Mouse (Mus musculus): Measurements from ENCODE around the gene Mobp. TPM values are rescaled to one million over a fixed set of nuclear protein-coding genes. Genes with fewer than 3 reads are reported as not detected.
A peak's percentile ranks its signal among the peaks of the same experiment; 100 is the strongest.

The Mobp gene
- total and polyA plus RNA-seq, 3 experiments: 0.17 TPM; not detected in 2

DNA sequence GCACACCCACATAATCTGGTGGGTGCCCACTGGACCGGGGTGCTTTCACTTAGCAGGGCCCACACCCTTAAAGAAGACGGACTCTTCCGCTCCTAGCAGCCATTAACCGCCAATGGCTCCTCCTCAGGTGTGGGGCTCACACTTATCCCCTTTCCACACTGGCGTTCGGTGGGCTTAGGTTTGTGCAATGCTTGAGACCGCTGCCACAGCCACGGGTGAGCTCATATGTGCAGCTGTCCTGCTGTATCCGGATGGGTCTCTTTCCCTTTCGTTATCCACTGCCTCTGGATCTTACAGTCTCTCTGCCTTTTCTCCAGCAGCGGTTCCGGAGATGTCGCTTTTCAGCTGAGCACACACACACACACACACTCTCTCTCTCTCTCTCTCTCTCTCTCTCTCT, 41.4 kb downstream of the Mobp start:
- Histone ChIP-seq H3K9ac (ENCODE audit: insufficient read depth, low read depth) (0 out of 2 replicates have a peak overlapping the region, but pooled peaks have one; percentile 13), H3K27me3 (replicated peaks) (peaks cover 24% of the 10 kb centered on the region), H3K4me1 (ENCODE audit: control insufficient read depth in 1 of 2, insufficient read depth in 2 of 2) (peaks cover 0 to 7% of the 10 kb centered on the region in 2 experiments; a peak in 2 of 4 replicates), H3K79me2 (replicated peaks; ENCODE audit: control insufficient read depth, extremely low read depth, insufficient read depth, poor library complexity, severe bottlenecking) (no peaks in the 10 kb centered on the region), H3K9me3 (replicated peaks; ENCODE audit: low read length) (no peaks in the 10 kb centered on the region), H3K4me3 (replicated peaks in 1 of 3; ENCODE audit: low read depth in 2 of 3, low read length in 2 of 3, poor library complexity in 1 of 3) (peak overlapping the region in 2 of 3 experiments; percentile 30 to 39), H3K36me3 (replicated peaks in 1 of 2; ENCODE audit: control insufficient read depth in 1 of 2, insufficient read depth in 1 of 2, low read length in 1 of 2) (no peaks in the 10 kb centered on the region), H3K4me2 (ENCODE audit: insufficient read depth, low read depth, poor library complexity, severe bottlenecking) (peak overlapping the region; percentile 72), H3K27ac (ENCODE audit: insufficient read depth, low read depth) (no peak overlapping the region)
- in situ Hi-C loops (cut with MboI; ENCODE audit: low pct_ligation_motif_present, low pct_unique_long_range_greater_than_20kb, low sequenced_read_pairs) (no loop called here), dilution Hi-C loops (cut with MboI; ENCODE audit: extremely low pct_ligation_motif_present, extremely low pct_unique_long_range_greater_than_20kb, low sequenced_read_pairs) (no loop called here)
- no peak for TF ChIP-seq MAFK (IDR thresholded peaks at IDR 0.05; ENCODE audit: insufficient replicate concordance, low read length)
- TF ChIP-seq TBP (conservative IDR thresholded peaks at IDR 0.05; ENCODE audit: low read depth, low read length): no peak
- TF ChIP-seq SMC3 (IDR thresholded peaks at IDR 0.05; ENCODE audit: low read depth, low read length): no peak
- no peak for TF ChIP-seq UBTF (IDR thresholded peaks at IDR 0.05; ENCODE audit: low read depth, low read length)
- TF ChIP-seq USF2 (conservative IDR thresholded peaks at IDR 0.05; ENCODE audit: low read depth, low read length): no peak
- TF ChIP-seq GABPA (IDR thresholded peaks at IDR 0.05; ENCODE audit: insufficient replicate concordance, low read depth, low read length): no peak
- TF ChIP-seq JUND (conservative IDR thresholded peaks at IDR 0.05; ENCODE audit: low read depth, low read length): no peak
- no peak for TF ChIP-seq USF1 (IDR thresholded peaks at IDR 0.05; ENCODE audit: low read depth, low read length)
- no peak for TF ChIP-seq POLR2AphosphoS2 (IDR thresholded peaks at IDR 0.05; ENCODE audit: low read depth, low read length)
- TF ChIP-seq MYC (IDR thresholded peaks at IDR 0.05; ENCODE audit: low read depth, low read length): no peak
- no peak for TF ChIP-seq NRF1 (IDR thresholded peaks at IDR 0.05; ENCODE audit: low read depth, low read length)
- no peak for DNase-seq (ENCODE audit: extremely low read depth)

DNA sequence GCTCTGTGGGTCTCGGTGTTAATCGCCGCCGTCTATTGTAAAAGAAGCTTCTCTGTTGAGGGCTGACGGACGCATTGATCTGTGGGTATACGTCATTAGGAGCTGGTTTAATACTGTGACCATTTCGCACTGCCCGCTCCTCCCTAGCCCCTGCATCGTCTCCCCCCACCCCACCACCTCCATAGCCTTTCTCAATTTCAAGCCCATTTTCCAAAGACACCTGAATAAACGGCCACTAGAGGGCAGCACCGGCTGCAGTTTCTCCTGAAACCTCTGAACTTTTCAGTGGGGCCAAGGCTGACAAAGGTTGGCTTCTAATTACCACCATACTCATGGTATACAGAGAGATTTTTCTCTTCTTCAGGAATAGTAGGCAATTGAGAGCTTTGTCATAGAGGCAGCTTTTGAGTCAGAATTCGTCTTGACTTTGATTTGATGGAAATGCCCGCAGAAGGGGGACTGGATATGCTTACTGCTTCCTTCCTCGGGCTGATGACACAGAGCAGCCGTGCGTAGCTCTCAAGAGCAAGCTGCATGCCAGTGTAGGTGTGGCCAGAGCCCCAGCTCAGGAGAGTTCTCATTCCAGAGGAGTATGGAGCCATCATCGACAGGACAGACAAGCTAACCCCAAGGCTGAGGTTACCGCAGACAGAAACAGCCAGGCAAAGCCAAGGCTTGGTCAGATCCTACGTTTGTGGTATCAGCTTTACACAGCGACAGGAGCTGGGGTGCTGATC, 42.0 kb downstream of the Mobp start:
- peaks cover 0 to 7% of the 10 kb centered on the region in 2 experiments; a peak in 2 of 4 replicates for H3K4me1 ChIP-seq (ENCODE audit: control insufficient read depth in 1 of 2, insufficient read depth in 2 of 2)
- H3K9ac ChIP-seq (ENCODE audit: insufficient read depth, low read depth): 0 out of 2 replicates have a peak overlapping the region, but pooled peaks have one; percentile 13
- H3K4me3 ChIP-seq (replicated peaks in 1 of 3; ENCODE audit: low read depth in 2 of 3, low read length in 2 of 3, poor library complexity in 1 of 3): peak overlapping the region in 1 of 3 experiments; percentile 39
- peak; percentile 78 for DNase-seq (ENCODE audit: extremely low read depth)
- H3K4me2 ChIP-seq (ENCODE audit: insufficient read depth, low read depth, poor library complexity, severe bottlenecking): peak overlapping the region; percentile 72; the same call in 1 of the 2 replicates
- in situ Hi-C loops (cut with MboI; ENCODE audit: low pct_ligation_motif_present, low pct_unique_long_range_greater_than_20kb, low sequenced_read_pairs) (no loop called here), dilution Hi-C loops (cut with MboI; ENCODE audit: extremely low pct_ligation_motif_present, extremely low pct_unique_long_range_greater_than_20kb, low sequenced_read_pairs) (no loop called here)
- H3K79me2 ChIP-seq (replicated peaks; ENCODE audit: control insufficient read depth, extremely low read depth, insufficient read depth, poor library complexity, severe bottlenecking): no peaks in the 10 kb centered on the region
- H3K27me3 ChIP-seq (replicated peaks): peaks cover 24% of the 10 kb centered on the region
- H3K9me3 ChIP-seq (replicated peaks; ENCODE audit: low read length): peaks cover 3% of the 10 kb centered on the region
- no peak overlapping the region for H3K27ac ChIP-seq (ENCODE audit: insufficient read depth, low read depth)
- H3K36me3 ChIP-seq (replicated peaks in 1 of 2; ENCODE audit: control insufficient read depth in 1 of 2, insufficient read depth in 1 of 2, low read length in 1 of 2): no peaks in the 10 kb centered on the region
- TF ChIP-seq SIN3A (IDR thresholded peaks at IDR 0.05; ENCODE audit: low read length): no peak
- peak; percentile 61 to 87 for TF ChIP-seq CTCF (conservative IDR thresholded peaks at IDR 0.05 in 1 of 2, IDR thresholded peaks at IDR 0.05 in 1 of 2; ENCODE audit: low read depth in 2 of 2, low read length in 2 of 2)
- no peak for TF ChIP-seq UBTF (IDR thresholded peaks at IDR 0.05; ENCODE audit: low read depth, low read length)
- TF ChIP-seq USF1 (IDR thresholded peaks at IDR 0.05; ENCODE audit: low read depth, low read length): no peak
- no peak for TF ChIP-seq E2F4 (IDR thresholded peaks at IDR 0.05; ENCODE audit: insufficient replicate concordance, low read depth, low read length)
- no peak for TF ChIP-seq MEF2A (IDR thresholded peaks at IDR 0.05; ENCODE audit: borderline replicate concordance, low read depth, low read length)
- no peak for TF ChIP-seq KAT2A (IDR thresholded peaks at IDR 0.05; ENCODE audit: insufficient replicate concordance, low read length)
- no peak for TF ChIP-seq ZKSCAN1 (IDR thresholded peaks at IDR 0.05; ENCODE audit: borderline replicate concordance, low read depth, low read length)
- 0 out of 2 replicates have a peak, but pooled peaks have one; percentile 32 for TF ChIP-seq MAZ (IDR thresholded peaks at IDR 0.05; ENCODE audit: low read depth, low read length)
- TF ChIP-seq IRF4 (IDR thresholded peaks at IDR 0.05; ENCODE audit: low read depth, low read length): no peak
- TF ChIP-seq SMC3 (IDR thresholded peaks at IDR 0.05; ENCODE audit: low read depth, low read length): peak; percentile 78
- no peak for TF ChIP-seq POLR2A (IDR thresholded peaks at IDR 0.05; ENCODE audit: low read depth, low read length)
- TF ChIP-seq MAX (IDR thresholded peaks at IDR 0.05; ENCODE audit: low read length): no peak
- TF ChIP-seq ZMIZ1 (IDR thresholded peaks at IDR 0.05; ENCODE audit: low read depth, low read length): no peak
- no peak for TF ChIP-seq TBP (conservative IDR thresholded peaks at IDR 0.05; ENCODE audit: low read depth, low read length)
- TF ChIP-seq POLR2AphosphoS2 (IDR thresholded peaks at IDR 0.05; ENCODE audit: low read depth, low read length): no peak
- peak; percentile 72 for TF ChIP-seq RAD21 (IDR thresholded peaks at IDR 0.05; ENCODE audit: low read depth, low read length)
- TF ChIP-seq GABPA (IDR thresholded peaks at IDR 0.05; ENCODE audit: insufficient replicate concordance, low read depth, low read length): no peak
- no peak for TF ChIP-seq PAX5 (IDR thresholded peaks at IDR 0.05; ENCODE audit: low read length)
- TF ChIP-seq CHD1 (IDR thresholded peaks at IDR 0.05; ENCODE audit: low read depth, low read length): no peak
- no peak for TF ChIP-seq CHD2 (IDR thresholded peaks at IDR 0.05; ENCODE audit: low read length)
- no peak for TF ChIP-seq TCF12 (IDR thresholded peaks at IDR 0.05; ENCODE audit: low read depth, low read length)
- TF ChIP-seq JUND (conservative IDR thresholded peaks at IDR 0.05; ENCODE audit: low read depth, low read length): no peak
- no peak for TF ChIP-seq ETS1 (conservative IDR thresholded peaks at IDR 0.05; ENCODE audit: low read depth, low read length)
- TF ChIP-seq ZNF384 (IDR thresholded peaks at IDR 0.05; ENCODE audit: low read depth, low read length): no peak
- TF ChIP-seq ELF1 (IDR thresholded peaks at IDR 0.05; ENCODE audit: low read depth, low read length): no peak

Measured in CH12.LX (cell line).